Mouse (Mus musculus): Measurements from ENCODE around the gene Eno2. TPM values are rescaled to one million over a fixed set of nuclear protein-coding genes. Genes with fewer than 3 reads are reported as not detected.

Eno2 gene
- polyA plus RNA-seq, 1 experiment from 2014 or later = 4.0 TPM

DNA sequence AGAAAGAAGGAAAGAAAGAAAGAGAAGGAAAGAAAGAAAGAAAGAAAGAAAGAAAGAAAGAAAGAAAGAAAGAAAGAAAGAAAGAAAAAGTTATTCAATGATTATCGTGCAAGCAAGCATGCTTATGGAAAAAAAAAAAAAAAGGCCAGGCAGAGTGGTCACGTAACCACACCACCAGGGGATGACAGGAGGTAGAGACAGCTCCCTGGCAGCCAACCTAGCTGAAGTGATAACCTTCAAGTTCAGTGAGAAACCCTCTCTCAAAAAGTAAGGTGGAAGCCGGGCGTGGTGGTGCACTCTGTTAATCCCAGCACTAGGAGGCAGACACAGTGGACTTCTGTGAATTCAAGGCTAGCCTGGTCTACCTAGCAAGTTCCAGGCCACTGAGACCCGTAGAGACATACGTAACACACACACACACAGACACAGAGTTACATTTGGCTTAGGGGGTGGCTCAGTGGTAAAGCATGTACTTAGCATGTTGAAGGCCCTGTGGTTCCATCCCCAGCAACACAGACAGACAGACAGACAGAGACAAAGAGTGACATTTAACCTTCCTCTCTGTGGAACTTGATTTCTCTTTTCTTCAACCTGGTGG lies 46.5 kb downstream of the Eno2 start:
- Histone ChIP-seq H3K4me1 (peaks cover 33% of the 10 kb centered on the region), H3K9me3 (no peaks in the 10 kb centered on the region), H3K27ac (no peak overlapping the region), H3K4me3 (no peak overlapping the region), H3K27me3 (ENCODE audit: poor library complexity, severe bottlenecking) (no peaks in the 10 kb centered on the region), H3K36me3 (replicated peaks) (peaks cover 4% of the 10 kb centered on the region)
- 84% methylated on average over 6 of the region's 6 CpGs for WGBS
- DNase-seq (ENCODE audit: extremely low spot score, low spot score) = no peak

DNA sequence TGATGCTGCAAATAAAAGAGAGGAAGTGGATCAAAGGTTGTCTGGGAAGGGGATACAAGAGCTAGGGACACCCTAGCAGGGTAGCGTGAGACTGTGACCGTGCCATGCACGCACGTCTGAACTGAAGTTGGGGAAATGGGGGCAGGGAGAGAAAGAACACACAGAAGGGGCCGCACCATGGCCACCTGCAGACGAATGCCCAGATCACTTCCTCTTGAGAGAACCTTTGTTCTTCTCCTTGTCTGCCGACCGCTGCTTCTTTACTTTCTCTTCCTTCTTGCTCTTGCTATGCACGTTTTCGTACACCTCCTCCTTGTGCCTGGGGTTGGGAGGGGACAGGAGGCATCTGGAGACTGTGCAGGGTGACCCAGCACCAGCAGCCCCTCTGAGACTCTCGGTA lies 48.6 kb downstream of the Eno2 start:
- WGBS = 72% methylated on average over 11 of the region's 11 CpGs
- Histone ChIP-seq H3K27ac (peak overlapping the region; percentile 56), H3K4me1 (peaks cover 30% of the 10 kb centered on the region), H3K4me3 (no peak overlapping the region), H3K9me3 (no peaks in the 10 kb centered on the region), H3K27me3 (ENCODE audit: poor library complexity, severe bottlenecking) (no peaks in the 10 kb centered on the region), H3K36me3 (replicated peaks) (peaks cover 25% of the 10 kb centered on the region)
- no peak for DNase-seq (ENCODE audit: extremely low spot score, low spot score)

DNA sequence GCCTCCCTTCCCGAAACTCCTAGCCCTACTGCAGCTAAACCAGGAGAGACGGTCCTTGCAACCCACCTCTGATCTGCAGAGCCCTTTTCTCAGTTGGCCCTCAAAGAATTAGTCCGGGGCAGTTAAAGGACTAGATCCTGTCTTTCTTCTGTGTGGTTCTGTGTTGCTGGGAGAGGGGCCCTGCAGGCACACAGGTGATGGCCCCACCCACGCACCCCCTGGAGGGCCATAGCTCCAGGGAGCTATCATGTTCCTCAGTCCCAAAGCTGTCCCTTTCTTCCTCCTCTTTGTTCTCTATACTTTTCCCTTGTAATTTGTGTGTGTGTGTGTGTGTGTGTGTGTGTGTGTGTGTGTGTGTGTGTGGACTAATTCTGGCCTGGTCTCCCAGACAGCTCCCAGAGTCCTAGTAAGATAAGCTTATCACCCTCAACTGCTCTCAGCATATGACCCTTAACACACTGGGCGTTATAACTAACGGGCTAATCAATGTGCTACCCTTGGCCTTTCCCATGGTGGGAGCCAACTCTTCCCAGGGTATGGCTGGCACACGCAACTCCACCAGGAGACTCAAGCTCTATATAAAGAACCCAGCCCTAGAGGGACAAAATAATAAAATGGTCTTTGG lies 50.0 kb downstream of the Eno2 start:
- peaks cover 39% of the 10 kb centered on the region for H3K36me3 ChIP-seq (replicated peaks)
- H3K4me3 ChIP-seq = peak overlapping the region; percentile 23
- peak overlapping the region; percentile 67; the same call in 1 of the 2 replicates for H3K27ac ChIP-seq
- no peaks in the 10 kb centered on the region for H3K27me3 ChIP-seq (ENCODE audit: poor library complexity, severe bottlenecking)
- WGBS = 73% methylated on average over 7 of the region's 7 CpGs
- no peaks in the 10 kb centered on the region for H3K9me3 ChIP-seq
- H3K4me1 ChIP-seq = peaks cover 30% of the 10 kb centered on the region
- no peak for DNase-seq (ENCODE audit: extremely low spot score, low spot score)

DNA sequence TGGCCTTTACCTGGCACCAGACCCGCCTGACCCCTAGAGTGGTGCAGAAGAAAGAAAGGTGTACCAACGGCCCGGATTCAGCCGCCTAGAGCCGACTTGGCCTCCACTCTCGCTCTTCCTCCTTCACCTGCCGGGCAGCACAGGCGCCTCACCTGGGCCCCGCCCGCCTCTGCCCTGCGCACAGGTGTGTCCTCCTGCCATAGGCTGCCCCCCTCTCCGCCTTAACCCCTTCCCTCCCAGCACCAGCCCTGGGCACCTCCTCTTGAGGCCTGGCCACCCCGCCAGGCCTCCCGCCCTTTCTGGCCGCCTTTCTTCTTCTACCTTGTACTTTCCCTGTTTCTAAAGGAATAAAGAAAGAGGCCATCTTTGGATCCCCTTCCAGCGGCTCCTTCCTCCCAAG lies 50.8 kb downstream of the Eno2 start:
- no peak for DNase-seq (ENCODE audit: extremely low spot score, low spot score)
- peak overlapping the region; percentile 67 for H3K27ac ChIP-seq
- H3K4me1 ChIP-seq = peaks cover 36% of the 10 kb centered on the region
- peaks cover 47% of the 10 kb centered on the region for H3K36me3 ChIP-seq (replicated peaks)
- no peaks in the 10 kb centered on the region for H3K9me3 ChIP-seq
- no peaks in the 10 kb centered on the region for H3K27me3 ChIP-seq (ENCODE audit: poor library complexity, severe bottlenecking)
- peak overlapping the region; percentile 23 for H3K4me3 ChIP-seq
- WGBS = 44% methylated on average over 15 of the region's 16 CpGs

DNA sequence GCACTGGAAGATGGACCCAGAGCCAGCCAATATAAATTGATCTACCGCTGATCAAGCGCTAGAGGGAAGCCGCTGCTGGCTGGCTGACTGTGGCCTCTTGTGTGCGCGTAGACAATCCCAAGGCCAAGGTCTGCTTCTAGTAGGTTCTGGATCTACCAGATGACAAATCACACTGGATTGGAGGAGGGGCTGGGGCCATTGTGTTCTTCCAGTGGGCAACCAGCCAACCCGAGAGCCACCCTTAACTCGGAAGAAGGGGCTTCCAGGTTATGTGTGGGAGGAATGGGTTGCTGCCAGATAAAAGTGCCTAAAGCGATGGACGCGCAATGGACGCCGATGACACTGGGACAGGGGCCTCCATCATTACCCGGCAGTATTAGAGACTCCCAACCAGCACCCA lies 51.5 kb downstream of the Eno2 start:
- Histone ChIP-seq H3K4me3 (peak overlapping the region; percentile 23), H3K36me3 (replicated peaks) (peaks cover 51% of the 10 kb centered on the region), H3K4me1 (peaks cover 44% of the 10 kb centered on the region), H3K27ac (peak overlapping the region; percentile 67; the same call in 1 of the 2 replicates), H3K9me3 (no peaks in the 10 kb centered on the region), H3K27me3 (ENCODE audit: poor library complexity, severe bottlenecking) (no peaks in the 10 kb centered on the region)
- no peak for DNase-seq (ENCODE audit: extremely low spot score, low spot score)
- 73% methylated on average over 13 of the region's 13 CpGs for WGBS

DNA sequence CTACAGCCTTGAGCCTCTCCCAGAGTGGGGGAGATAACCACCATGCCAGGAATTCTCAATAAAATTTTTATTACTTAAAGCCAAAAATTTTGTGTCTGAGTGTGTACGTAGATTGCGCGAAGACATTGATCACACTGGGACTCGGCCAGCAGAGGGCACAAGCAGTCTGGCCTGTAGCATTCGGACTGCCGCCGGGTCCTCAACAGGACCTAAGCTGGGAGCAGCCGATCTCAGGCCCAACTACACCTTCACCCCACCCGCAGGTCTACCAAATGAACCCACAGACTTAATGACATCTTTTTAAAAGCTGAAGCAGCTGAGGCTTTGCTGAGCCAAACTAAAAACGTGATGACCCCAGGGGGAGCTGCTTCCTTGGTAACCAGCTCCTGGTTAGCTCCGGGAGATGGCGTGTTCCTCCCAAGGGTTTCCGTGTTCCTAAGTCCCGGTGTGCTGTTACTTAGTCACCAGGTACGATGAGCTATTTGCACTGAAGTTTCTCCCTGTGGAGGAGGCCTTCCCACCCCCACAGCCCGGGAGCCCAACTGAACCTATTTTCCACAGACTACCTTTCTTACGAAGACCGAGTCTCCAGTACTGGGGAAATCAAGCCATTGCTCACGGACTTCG lies 52.5 kb downstream of the Eno2 start:
- Histone ChIP-seq H3K27ac (0 out of 2 replicates have a peak overlapping the region, but pooled peaks have one; percentile 5), H3K4me3 (0 out of 2 replicates have a peak overlapping the region, but pooled peaks have one; percentile 23)
- WGBS = 67% methylated on average over 20 of the region's 20 CpGs

DNA sequence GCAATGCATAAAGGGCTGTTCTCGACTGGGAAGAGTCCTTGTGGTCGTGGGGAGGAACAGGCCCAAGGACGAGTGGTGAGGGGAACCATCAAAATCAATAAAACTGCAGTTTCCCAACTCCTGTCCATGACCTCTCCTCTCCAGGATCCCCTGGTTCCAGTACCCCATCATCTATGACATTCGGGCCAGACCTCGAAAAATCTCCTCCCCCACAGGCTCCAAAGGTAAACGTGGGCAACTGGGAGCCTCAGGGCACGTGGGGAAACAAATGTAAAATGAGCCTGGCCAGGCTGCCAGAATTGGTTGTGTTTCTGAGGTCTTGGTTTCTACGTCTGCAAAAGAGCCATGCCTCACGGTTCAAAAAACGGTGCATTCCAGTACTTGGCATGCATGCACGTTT lies 56.6 kb downstream of the Eno2 start:
- DNase-seq (ENCODE audit: extremely low spot score, low spot score) = no peak
- H3K36me3 ChIP-seq (replicated peaks) = peaks cover 76% of the 10 kb centered on the region
- H3K27ac ChIP-seq = peak overlapping the region; percentile 93
- H3K4me1 ChIP-seq = peaks cover 40% of the 10 kb centered on the region
- peak overlapping the region; percentile 90 for H3K4me3 ChIP-seq
- no peaks in the 10 kb centered on the region for H3K9me3 ChIP-seq
- H3K27me3 ChIP-seq (ENCODE audit: poor library complexity, severe bottlenecking) = no peaks in the 10 kb centered on the region
- WGBS = 26% methylated on average over 11 of the region's 11 CpGs

More for the DNA sequence above, 52.5 kb downstream of the Eno2 start:
- peak; percentile 54 for DNase-seq (ENCODE audit: extremely low spot score, low spot score)
- H3K9me3 ChIP-seq = no peaks in the 10 kb centered on the region
- no peaks in the 10 kb centered on the region for H3K27me3 ChIP-seq (ENCODE audit: poor library complexity, severe bottlenecking)
- peaks cover 51% of the 10 kb centered on the region for H3K36me3 ChIP-seq (replicated peaks)
- peaks cover 48% of the 10 kb centered on the region for H3K4me1 ChIP-seq

DNA sequence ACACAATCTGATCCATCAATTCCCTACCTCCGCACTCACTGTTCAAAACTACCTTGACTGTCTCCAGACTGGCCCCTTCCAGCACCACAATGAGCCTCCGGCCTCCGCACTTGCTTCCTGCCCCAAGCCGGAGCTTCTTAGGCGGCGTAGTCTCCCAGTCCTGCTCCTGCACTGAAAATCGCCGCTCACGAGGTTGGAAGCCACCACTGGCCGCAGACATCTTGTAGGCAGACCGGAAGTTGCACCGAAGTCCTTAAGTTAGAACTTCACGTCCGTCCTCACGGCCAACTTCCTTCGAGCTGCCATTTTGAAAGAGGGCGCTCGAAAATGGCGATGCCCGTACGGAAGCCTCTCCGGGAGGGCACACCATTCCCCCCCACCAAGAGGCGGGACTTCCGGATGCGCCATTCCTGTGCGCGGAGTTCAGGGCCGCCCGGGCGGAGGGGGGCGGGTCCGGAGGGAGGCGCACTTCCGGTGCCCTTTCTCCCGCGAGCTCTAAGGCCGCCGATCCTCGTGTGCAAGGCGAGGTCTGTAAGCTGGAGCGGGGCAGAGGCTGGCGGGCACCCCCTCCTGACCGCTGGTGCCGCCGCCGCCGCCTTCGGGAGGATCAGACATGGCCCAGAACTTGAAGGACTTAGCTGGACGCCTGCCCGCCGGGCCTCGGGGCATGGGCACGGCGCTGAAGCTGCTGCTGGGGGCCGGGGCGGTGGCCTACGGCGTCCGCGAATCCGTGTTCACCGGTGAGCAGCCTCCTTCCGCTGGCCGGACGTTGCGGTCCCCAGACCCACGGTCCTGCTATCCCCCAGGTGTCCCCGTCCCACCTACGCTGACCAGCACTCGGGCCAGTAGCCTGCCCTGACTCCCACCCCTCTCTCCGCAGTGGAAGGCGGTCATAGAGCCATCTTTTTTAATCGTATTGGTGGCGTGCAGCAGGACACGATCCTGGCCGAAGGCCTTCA lies 57.4 kb downstream of the Eno2 start, which contains the start of the genes Emg1 and Phb2:
Gene Emg1, minus strand, starts transcription at position 355 of the 959 bp plus-strand sequence.
Gene Phb2, plus strand, starts transcription at position 513 of the 959 bp plus-strand sequence.
- no peaks in the 10 kb centered on the region for H3K27me3 ChIP-seq (ENCODE audit: poor library complexity, severe bottlenecking)
- WGBS = under 1% methylated on average over 74 of the region's 76 CpGs
- H3K36me3 ChIP-seq (replicated peaks) = peaks cover 76% of the 10 kb centered on the region
- H3K4me3 ChIP-seq = peak within 1 kb of the TSS; percentile 90
- H3K9me3 ChIP-seq = no peaks in the 10 kb centered on the region
- H3K4me1 ChIP-seq = peaks cover 40% of the 10 kb centered on the region
- H3K27ac ChIP-seq = peak within 1 kb of the TSS; percentile 93
- peak; percentile 98 for DNase-seq (ENCODE audit: extremely low spot score, low spot score)

MicroRNA genes within 50 kb of the gene (microRNA counts, 519-probe panel; counts per million panel counts)
- microRNA mmu-miR-141 (341 counts per million, percentile 65 among the panel's probes with 10 or more counts), microRNA mmu-miR-200c (4,809 counts per million, percentile 82 among the panel's probes with 10 or more counts)

Small RNAs within 50 kb of the gene (microRNA-seq; reads per million reads assigned to microRNA genes)
- gene Mir141 = 272 reads per million, percentile 58 among the genes with 10 or more reads in this experiment
- gene Mir200c = 1,264 reads per million, percentile 76 among the genes with 10 or more reads in this experiment

Other genes with a start within 250 kb of the Eno2 start
- 0.20 and 0.42 TPM in 2 replicates for gene C1s1, start 227.3 kb downstream of the Eno2 start, polyA plus RNA-seq (2016; fragmentation: Nextera tagmentation; extraction: Ambion mirVana)
- not detected in 2 replicates for gene C1rb, start 199.4 kb downstream of the Eno2 start, polyA plus RNA-seq (2016; fragmentation: Nextera tagmentation; extraction: Ambion mirVana)
- gene C1s2, start 133.6 kb downstream of the Eno2 start, polyA plus RNA-seq (2016; fragmentation: Nextera tagmentation; extraction: Ambion mirVana) = 0.05 TPM in 1 of 2 replicates, not detected in the other
- gene Lpcat3, start 106.6 kb downstream of the Eno2 start, polyA plus RNA-seq (2016; fragmentation: Nextera tagmentation; extraction: Ambion mirVana) = 38.8 and 44.1 TPM in 2 replicates
- gene Emg1, start 57.5 kb downstream of the Eno2 start, polyA plus RNA-seq (2016; fragmentation: Nextera tagmentation; extraction: Ambion mirVana) = 255 and 270 TPM in 2 replicates
- 490 and 492 TPM in 2 replicates for gene Phb2, start 57.3 kb downstream of the Eno2 start, polyA plus RNA-seq (2016; fragmentation: Nextera tagmentation; extraction: Ambion mirVana)
- 4.8 and 5.2 TPM in 2 replicates for gene Ptpn6, start 31.0 kb downstream of the Eno2 start, polyA plus RNA-seq (2016; fragmentation: Nextera tagmentation; extraction: Ambion mirVana)
- 397 and 415 TPM in 2 replicates for gene Grcc10, start 28.3 kb downstream of the Eno2 start, polyA plus RNA-seq (2016; fragmentation: Nextera tagmentation; extraction: Ambion mirVana)
- gene Gm45234, start 13.7 kb downstream of the Eno2 start, polyA plus RNA-seq (2016; fragmentation: Nextera tagmentation; extraction: Ambion mirVana) = not detected in 2 replicates
- 12.5 and 14.2 TPM in 2 replicates for gene Atn1, start 13.1 kb downstream of the Eno2 start, polyA plus RNA-seq (2016; fragmentation: Nextera tagmentation; extraction: Ambion mirVana)
- 4.9 and 5.3 TPM in 2 replicates for gene Lrrc23, start 10.1 kb upstream of the Eno2 start, polyA plus RNA-seq (2016; fragmentation: Nextera tagmentation; extraction: Ambion mirVana)
- 7.4 and 8.9 TPM in 2 replicates for gene Spsb2, start 39.0 kb upstream of the Eno2 start, polyA plus RNA-seq (2016; fragmentation: Nextera tagmentation; extraction: Ambion mirVana)
- 1,048 and 1,068 TPM in 2 replicates for gene Tpi1, start 44.6 kb upstream of the Eno2 start, polyA plus RNA-seq (2016; fragmentation: Nextera tagmentation; extraction: Ambion mirVana)
- gene Usp5, start 59.8 kb upstream of the Eno2 start, polyA plus RNA-seq (2016; fragmentation: Nextera tagmentation; extraction: Ambion mirVana) = 214 and 215 TPM in 2 replicates
- 271 and 298 TPM in 2 replicates for gene Cdca3, start 59.9 kb upstream of the Eno2 start, polyA plus RNA-seq (2016; fragmentation: Nextera tagmentation; extraction: Ambion mirVana)
- 0.32 and 0.42 TPM in 2 replicates for gene Gnb3, start 70.6 kb upstream of the Eno2 start, polyA plus RNA-seq (2016; fragmentation: Nextera tagmentation; extraction: Ambion mirVana)
- gene P3h3, start 88.1 kb upstream of the Eno2 start, polyA plus RNA-seq (2016; fragmentation: Nextera tagmentation; extraction: Ambion mirVana) = 9.7 TPM in 2 replicates
- 2.1 and 2.5 TPM in 2 replicates for gene Gpr162, start 94.3 kb upstream of the Eno2 start, polyA plus RNA-seq (2016; fragmentation: Nextera tagmentation; extraction: Ambion mirVana)
- gene Cd4, start 118.5 kb upstream of the Eno2 start, polyA plus RNA-seq (2016; fragmentation: Nextera tagmentation; extraction: Ambion mirVana) = 0.17 TPM in 1 of 2 replicates, not detected in the other
- gene Lag3, start 142.0 kb upstream of the Eno2 start, polyA plus RNA-seq (2016; fragmentation: Nextera tagmentation; extraction: Ambion mirVana) = 0.76 and 0.88 TPM in 2 replicates
- gene Ptms, start 150.4 kb upstream of the Eno2 start, polyA plus RNA-seq (2016; fragmentation: Nextera tagmentation; extraction: Ambion mirVana) = 218 and 224 TPM in 2 replicates
- 388 and 398 TPM in 2 replicates for gene Mlf2, start 161.7 kb upstream of the Eno2 start, polyA plus RNA-seq (2016; fragmentation: Nextera tagmentation; extraction: Ambion mirVana)
- 136 and 143 TPM in 2 replicates for gene Cops7a, start 195.9 kb upstream of the Eno2 start, polyA plus RNA-seq (2016; fragmentation: Nextera tagmentation; extraction: Ambion mirVana)
- 1.4 and 1.7 TPM in 2 replicates for gene Pianp, start 227.0 kb upstream of the Eno2 start, polyA plus RNA-seq (2016; fragmentation: Nextera tagmentation; extraction: Ambion mirVana)
- 8.2 and 12.1 TPM in 2 replicates for gene Zfp384, start 239.5 kb upstream of the Eno2 start, polyA plus RNA-seq (2016; fragmentation: Nextera tagmentation; extraction: Ambion mirVana)

Measured in forebrain, embryonic 10.5 days (tissue).